Mouse (Mus musculus): ENCODE measurements around the gene Thbs3.
A peak's percentile ranks its signal among the peaks of the same experiment; 100 is the strongest.

Thbs3 gene

DNA sequence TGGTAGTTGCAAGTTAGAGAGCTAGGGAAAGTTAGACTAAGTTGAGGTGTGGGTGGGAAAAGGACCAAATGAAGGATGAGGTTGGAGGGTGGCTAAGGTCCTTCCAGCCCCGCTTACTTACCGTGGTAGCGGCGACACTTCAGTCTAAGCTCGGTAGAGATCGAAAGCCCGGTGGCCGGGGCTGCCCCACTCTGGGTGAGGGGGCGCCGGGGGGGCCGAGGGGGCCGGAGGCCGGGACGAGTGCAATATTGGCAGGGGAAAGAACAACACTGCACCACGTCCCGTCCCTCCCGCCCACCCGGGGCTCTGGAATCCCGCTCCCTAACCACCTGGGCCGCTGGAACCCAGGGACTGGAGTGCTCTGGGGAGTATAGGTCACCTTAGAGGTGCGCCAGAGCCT lies 11.9 kb downstream of the Thbs3 start, which contains the start of gene Mtx1:
TSS of gene Mtx1 (minus strand) at position 189 of the 400 bp plus-strand sequence.
- ATAC-seq (ENCODE audit: low TSS enrichment): no peak

DNA sequence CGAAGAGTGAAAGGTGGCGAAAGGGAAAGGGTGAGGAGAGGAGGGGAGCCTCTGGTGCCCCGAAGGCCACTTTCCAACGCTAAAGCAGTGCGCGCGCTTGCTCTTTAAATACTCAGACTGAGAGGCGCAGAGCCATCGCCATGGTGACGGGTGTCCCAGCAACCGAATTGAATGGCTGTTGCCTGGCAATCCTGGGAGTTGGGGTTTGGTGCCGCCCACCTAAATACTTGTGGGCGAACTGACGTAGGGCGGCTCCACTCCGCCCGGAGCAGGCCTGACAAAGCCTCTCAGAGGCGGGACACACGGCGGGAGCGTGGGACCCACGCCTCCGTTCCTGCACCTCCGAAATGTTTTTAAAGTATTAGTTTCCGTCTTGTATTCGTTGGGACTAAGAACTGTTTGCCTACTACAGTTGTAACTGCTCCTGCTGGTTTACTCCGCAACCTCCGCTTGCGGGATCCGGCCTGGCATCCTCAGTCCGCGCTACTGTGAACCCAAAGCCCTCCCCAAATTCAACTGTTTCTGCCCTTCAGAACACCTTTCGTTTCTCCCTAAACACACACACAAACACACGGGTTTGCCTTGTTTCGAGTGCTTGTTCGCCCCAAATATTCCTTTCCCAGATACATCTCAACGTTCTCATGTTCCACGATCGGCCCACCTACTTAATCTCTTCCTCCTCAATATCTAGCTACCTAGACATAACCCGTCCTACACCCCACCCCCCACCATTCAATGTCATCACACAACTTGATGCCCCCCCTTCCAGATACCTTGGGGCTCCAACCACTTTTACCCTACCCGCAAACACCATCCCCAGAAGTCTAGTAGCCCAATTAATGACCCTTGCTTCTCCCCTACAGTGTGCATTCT lies 12.6 kb downstream of the Thbs3 start:
- peak; percentile 71 for ATAC-seq (ENCODE audit: low TSS enrichment)

DNA sequence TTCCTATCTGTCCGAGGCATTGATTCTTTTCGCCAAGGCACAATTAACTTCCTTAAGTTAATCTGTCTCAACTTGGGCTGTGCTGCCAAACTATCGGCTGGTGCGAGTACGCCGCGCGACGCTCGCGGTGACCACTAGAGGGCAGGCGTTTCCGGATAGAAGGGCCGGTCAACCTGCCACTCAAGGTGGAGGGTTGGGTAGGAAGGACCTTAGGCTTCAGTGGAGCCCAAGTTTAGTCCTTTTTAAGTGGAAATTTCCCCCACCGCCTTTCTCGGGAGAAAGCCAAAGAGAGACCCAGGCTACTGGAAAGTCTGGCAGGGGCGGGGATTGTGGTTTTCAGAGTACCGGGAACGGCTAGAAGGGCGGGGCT lies 13.2 kb downstream of the Thbs3 start:
- ATAC-seq (ENCODE audit: low TSS enrichment): peak; percentile 51

DNA sequence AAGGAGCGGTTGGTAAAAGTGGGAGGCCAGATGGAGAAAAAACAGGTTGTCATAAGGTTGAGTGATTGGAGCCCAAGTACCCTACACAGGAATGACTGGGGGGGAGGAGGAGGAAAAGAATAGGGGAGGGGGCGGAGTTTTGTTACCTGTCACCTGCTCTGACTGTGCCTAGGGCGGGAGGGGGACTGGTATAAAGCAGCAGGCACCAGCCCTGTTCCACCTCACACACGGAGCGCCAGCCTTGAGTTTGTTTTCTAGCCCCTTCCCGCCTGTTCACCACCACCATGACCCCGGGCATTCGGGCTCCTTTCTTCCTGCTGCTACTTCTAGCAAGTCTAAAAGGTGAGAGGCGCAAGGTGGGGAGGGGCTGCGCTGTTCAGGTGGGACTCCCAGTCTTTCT lies 13.9 kb downstream of the Thbs3 start, which contains the start of gene Muc1:
TSS of gene Muc1 (plus strand) at position 222 of the 400 bp plus-strand sequence.
- no peak for ATAC-seq (ENCODE audit: low TSS enrichment)

DNA sequence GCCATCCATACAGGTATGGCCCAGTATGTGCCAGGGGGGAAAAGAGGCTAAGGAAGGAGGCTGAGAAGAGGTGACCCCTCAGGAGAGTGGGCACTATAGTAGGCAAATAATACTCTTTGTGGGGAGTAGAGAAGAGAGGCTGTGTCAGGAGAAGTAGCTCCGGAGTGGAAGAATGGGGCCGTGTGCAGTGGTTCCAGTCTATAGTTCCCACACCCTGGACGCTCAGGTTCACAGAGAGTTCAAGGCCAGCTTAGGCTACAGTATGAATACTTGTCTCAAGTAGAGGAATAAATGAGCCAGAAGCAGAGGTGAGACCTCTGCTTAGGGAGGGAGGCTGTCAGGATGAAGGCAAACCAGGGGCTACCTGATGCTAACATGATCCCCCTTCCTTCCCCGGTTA lies 14.3 kb downstream of the Thbs3 start:
- no peak for ATAC-seq (ENCODE audit: low TSS enrichment)

DNA sequence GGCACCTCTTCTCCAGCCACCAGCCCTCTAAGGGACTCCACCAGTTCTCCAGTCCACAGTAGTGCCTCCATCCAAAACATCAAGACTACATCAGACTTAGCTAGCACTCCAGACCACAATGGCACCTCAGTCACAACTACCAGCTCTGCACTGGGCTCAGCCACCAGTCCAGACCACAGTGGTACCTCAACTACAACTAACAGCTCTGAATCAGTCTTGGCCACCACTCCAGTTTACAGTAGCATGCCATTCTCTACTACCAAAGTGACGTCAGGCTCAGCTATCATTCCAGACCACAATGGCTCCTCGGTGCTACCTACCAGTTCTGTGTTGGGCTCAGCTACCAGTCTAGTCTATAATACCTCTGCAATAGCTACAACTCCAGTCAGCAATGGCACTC lies 15.6 kb downstream of the Thbs3 start:
- ATAC-seq (ENCODE audit: low TSS enrichment): no peak

DNA sequence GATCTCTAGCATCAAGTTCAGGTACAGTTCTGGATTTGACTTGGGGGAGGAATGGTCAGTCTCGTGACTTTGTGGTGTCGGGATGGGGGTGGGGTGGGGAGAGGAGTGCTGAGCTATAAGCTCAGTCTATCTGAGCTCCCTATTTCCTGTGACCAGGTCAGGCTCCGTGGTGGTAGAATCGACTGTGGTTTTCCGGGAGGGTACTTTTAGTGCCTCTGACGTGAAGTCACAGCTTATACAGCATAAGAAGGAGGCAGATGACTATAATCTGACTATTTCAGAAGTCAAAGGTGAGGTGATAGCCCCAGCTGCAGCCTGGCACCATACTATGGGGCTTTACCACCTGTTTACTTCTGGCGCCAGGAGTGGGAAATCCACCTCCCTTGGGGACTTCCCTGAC lies 16.4 kb downstream of the Thbs3 start:
- ATAC-seq (ENCODE audit: low TSS enrichment): no peak

DNA sequence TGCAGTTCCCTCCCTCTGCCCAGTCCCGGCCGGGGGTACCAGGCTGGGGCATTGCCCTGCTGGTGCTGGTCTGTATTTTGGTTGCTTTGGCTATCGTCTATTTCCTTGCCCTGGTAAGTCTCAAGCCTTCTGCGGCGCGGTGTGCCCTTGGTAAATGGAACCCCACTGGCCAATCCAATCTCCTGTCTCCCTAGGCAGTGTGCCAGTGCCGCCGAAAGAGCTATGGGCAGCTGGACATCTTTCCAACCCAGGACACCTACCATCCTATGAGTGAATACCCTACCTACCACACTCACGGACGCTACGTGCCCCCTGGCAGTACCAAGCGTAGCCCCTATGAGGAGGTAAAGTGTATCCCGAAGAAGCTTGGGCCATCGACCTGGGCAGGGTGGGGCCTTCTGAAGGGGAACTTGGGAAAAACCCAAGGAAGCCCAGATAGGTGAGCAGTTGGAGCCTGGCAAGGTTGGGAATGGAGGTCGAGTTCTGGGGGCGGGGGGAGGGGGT lies 16.8 kb downstream of the Thbs3 start:
- no peak for ATAC-seq (ENCODE audit: low TSS enrichment)

DNA sequence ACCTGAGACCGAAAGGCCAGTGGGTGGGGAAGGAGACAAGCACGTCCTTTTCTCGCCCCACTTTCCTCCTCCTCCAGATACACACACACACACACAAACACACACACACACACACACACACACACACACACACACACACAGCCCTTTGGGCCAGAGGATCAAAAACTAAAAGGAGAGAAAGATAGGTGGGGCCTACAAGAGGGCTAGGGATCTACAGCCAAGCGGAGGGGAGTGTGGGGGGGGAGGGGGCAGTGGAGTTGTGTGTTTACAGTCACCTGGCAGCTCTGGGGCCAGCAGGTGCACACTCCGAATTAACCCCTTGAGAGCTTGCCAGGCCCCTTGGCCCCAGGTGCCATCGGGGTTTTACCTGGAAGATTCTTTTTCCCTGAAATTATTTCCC lies 17.6 kb downstream of the Thbs3 start:
- ATAC-seq (ENCODE audit: low TSS enrichment): no peak

DNA sequence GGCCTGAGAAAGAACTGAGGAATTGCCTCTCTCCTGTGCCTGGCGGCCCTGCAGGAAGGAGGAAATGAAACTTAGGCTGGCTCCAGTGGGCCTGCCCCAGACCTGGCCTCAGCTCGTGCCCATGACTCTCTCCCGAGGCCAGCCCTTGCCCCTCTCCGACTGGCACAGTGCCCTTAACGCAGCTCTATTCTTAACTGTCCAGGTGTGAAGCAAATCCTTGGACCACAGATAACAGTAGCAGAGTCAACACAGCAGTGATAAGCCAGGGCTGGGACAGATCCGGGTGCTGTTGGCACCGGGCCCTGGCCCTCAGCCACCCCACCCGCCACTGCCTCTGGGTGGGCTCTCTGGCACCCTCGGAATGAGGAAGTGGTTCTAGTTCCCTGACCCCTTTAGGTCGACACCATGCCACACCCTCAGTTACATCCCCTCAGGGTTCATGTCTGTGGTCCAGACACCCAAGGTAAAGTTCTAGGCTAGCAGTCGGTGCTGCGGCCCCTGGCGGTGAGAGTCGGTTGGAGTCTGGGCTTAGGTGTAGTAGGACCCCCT lies 18.7 kb downstream of the Thbs3 start:
- no peak for ATAC-seq (ENCODE audit: low TSS enrichment)

DNA sequence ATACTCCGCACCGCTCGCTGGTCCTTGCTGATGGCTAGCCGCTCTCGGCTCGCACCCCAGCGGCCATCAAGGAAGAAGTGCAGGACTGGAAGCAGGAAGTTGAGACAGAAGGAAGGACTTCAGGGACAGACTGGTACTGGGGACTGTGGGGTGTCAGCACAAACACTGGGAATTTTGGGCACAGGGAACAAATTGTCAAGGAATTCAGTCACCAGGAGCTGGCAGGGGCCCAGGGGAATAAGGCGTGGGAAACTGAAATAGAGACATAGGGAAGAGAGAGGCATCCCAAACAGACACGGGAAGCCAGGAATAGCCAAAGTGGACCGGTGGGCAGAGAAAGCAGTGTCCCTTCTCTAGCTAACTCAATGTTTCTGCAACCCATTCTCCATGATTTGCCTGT lies 21.5 kb downstream of the Thbs3 start:
- peak; percentile 33; the same call in 1 of the 2 replicates for ATAC-seq (ENCODE audit: low TSS enrichment)

DNA sequence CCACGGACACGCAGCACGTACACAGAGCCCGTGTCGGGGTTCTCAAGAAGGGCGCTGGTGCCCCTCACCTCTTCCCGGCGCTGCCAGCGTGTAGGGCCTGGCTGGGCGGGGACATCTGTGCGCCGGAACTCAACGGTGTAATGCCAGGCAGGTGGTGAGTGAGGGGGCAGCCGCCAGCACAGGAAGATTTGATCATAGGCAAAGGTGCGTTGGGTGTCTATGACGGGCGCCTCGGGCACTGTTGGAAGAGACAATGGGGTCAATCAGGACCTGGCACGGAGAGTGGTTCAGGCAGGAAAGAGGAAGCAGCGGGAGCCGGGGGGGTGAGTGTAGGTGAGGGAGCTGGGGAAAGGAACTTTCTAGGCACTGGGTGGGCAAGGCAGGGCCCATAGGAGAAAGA lies 22.7 kb downstream of the Thbs3 start:
- no peak for ATAC-seq (ENCODE audit: low TSS enrichment)

DNA sequence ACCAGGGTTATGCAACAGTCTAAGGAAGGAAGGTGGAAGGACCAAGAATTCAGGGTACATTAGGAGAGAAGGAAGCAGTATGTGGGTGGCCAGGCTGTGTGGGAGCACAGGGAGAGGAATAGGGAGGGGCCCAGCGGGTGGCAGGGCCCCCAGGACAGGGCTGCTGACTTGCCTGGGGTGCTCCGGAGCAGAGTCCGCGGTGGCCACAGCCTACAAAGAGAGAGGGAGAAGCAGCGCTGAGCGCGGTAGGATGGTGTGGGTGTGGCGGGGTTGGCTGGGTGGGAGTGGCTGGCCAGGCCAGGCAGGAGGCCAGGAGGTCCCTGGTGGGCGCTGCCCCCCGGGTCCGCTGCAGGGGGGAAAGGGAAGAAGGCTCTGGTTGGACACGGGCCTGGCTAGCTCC lies 23.5 kb downstream of the Thbs3 start:
- ATAC-seq (ENCODE audit: low TSS enrichment): no peak

DNA sequence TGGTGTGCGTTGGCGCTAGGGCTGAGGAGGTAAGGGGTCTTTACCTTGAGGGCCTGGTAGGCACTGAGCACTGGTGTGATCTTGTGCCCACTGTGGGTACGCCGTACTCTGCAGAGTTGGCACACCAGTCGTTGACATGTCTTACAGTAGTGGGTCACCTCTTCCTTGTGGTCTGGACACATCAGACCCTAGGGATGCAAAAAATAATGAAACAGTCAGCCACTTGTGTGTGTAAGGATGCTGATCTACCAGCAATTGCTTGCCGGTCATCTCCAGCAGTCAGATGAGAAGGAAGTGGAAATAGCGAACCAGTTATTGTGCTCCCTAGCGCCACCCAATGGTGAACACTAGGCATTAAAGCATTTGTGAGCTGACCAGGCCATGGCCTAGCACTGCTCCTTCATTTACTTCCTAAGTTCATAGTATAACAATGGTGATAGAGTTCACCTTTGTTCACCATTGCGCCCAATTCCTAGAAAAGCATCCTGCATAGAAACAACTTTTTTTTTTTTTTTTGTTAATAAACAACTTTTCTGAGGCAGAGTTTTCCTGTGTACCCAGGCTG lies 27.4 kb downstream of the Thbs3 start:
- no peak for ATAC-seq (ENCODE audit: low TSS enrichment)

DNA sequence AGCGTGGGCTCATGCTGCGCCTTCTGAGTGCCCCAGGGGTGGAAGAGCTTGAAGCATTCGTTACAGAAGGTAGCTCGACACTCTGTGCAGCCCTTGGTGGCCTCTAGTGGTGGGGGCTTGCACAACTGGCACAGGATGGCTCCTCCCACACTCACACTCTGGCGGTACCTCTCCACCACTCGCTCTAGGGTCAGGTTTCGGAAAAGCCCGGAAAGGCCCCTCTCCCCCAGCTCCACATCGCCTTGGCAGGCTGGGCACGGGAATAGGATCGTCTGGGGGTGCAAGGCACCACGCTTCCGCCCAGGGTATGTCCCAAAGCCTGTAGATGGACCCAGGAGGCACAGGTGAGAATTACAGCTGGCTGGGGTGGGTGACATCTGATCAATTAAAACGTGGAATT lies 28.6 kb downstream of the Thbs3 start:
- ATAC-seq (ENCODE audit: low TSS enrichment): no peak

DNA sequence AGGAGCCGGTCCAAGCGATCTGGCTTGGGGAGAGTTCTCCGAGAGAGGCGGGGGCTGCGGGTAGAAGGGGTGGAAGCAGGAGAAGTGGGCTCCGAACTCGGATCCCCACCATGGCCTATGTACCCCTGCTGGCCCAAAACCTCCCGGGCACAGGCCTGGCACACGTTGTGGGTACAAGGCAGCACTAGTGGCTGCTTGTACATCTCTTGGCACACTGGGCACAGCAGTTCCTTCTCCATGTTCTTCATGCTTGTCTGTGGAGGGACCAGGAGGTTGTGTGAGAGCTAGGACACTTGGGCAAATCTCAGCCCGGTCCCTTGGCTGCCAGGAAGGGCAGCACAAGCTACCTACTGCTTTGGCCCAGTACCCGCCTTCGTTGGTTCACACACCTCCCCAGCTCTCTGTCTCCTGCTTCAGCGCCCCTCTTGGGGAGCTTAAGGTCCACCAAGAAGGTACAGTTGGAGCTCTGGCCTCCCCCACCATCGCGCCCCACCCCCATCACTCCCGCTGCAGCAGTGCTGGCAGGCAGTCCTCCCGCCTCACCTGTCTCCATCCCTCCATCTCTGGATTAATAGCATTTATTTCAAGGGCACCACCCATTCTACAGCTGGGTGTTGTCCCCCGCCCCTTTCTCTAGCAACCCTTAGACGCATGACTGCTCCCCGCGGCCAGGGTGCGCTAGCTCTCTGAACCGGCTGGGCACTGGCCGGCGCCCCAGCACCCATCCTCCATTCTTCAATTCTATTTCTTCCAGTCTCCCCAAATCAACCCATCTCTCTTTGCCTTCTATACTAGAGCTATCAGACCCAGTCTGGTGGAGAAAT lies 29.4 kb downstream of the Thbs3 start:
- ATAC-seq (ENCODE audit: low TSS enrichment): 0 out of 2 replicates have a peak, but pooled peaks have one; percentile 3

DNA sequence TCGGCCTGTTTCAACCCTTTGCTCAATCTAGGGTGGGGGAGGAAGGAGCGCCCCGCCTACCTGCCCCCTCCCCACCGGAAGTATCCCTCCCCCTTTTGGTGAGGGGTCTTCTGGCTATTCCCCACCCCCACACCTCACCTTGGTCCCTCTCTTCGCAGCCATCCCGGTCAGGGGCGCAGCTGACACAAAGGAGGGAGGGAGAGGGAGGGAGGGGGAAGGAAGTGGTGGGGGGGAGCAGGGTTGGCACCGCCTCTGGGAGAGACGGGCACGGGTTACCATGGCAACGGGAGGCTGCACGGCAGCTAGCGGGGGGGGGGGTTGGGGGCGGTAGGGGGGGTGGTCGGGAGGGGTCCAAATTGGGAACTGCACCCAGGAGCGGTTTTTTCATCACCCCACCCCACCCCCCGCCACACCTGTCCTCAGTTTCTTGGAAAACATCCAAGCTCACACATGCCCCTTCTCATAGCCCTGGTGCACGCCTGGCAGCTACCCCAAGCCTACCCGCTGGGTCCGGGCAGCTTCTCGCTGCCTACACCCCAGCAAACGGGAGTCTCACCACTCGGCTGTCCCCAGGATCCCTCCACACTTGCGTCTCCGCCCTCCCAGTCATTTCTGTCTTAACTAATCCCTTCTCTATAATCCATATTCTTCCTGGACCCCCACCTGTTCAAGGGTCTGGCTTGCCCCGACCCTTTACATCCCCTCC lies 30.2 kb downstream of the Thbs3 start:
- ATAC-seq (ENCODE audit: low TSS enrichment): no peak

DNA sequence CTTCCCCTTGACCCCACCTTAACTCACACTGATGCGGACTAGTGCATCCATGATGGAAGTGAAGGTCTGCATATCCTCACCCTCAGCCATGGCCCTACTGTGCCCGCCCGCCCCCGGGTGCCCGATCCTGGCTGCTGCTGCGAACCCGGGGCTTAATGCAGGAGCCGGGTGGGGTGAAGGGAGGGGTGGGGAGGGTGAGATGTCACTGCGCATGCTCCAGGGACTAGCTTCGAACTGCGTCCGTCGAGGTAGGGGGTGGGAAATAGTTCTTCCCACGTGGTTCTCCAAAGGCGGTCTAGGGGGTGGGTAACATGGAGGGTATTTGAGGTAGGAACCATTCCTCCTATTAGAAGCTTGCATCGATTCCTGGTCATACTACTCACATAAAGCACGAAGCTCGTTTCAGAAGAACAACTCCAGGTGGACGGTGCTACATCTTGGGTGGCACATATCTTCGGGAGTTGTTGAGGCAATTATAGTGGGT lies 30.8 kb downstream of the Thbs3 start, which contains the start of gene Krtcap2:
TSS of gene Krtcap2 (plus strand) at position 279 of the 484 bp plus-strand sequence.
- ATAC-seq (ENCODE audit: low TSS enrichment): peak; percentile 35

DNA sequence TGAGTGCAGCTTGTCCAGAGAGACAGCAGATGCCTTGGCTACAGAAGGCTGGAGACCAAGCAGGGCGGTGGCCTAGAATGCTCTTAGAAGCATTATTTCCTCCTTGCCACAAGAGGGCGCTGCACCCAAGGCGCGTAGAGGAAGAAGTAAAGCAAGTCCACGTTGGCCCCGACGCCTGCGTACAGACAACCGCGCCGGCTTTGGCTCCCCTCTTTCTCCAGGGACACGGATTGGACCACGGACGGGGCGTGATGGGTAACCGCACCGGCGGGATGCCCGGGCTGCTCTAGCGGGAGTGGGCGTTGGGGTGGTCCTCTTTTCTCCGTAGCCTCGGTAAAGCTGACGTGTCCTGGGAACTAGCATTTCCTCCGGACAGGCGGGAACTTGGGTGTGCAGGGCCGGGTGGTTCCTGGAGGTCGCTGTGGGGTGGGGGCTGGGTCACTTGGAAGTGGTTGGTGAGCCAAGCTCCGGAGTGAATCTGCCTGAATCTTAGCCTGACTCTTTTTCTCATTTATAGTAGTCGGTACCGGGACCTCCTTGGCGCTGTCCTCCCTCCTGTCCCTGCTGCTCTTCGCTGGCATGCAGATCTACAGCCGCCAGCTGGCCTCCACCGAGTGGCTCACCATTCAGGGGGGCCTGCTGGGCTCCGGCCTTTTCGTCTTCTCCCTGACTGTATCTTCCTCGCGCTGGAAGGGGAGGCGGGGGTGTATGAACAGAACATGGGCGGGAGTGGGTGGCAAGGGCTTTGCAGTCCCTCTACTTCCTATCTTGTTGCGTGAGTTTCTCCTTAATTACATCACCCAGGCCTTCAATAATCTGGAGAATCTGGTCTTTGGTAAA lies 31.5 kb downstream of the Thbs3 start, which contains the start of gene Trim46:
TSS of gene Trim46 (minus strand) at position 49 of the 840 bp plus-strand sequence.
- ATAC-seq (ENCODE audit: low TSS enrichment): peak; percentile 69

DNA sequence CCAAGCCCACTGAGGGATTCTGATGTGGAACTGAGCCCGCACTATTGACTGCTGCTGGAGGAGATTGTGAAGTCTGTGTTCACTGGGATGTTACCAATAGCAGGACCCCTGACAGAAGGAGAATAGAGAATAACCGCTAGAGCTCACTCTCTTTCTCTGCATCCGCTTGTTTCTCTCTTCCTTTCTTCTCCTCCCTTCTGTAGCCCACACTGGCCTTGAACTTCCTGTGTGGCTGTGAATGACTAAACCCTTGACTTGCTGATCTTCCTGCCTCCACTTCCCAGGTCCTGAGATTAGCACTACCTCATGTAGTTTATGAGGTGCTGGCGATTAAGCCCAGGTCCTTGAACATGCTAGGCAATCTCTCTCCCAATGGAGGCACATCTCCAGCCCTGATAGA lies 32.5 kb downstream of the Thbs3 start:
- ATAC-seq (ENCODE audit: low TSS enrichment): no peak

All from frontal cortex, adult (tissue).